Mouse (Mus musculus) embryonic facial prominence, embryonic 11.5 days (tissue): ENCODE results near the gene Gpr157. TPM values are rescaled to one million over a fixed set of nuclear protein-coding genes. Genes with fewer than 3 reads are reported as not detected.

Source experiments
- ATAC-seq: fragments of 200-750 bp; cut with Nextera tagmentation; replicated peaks from 2 replicates; pipeline ENCODE4 v1.8.0; 2017; ENCODE audit warnings: low read depth; ENCODE audit not compliant: insufficient number of reproducible peaks, low FRiP score, low TSS enrichment
- DNase-seq: peaks from one replicate; pipeline ENCODE4 v3.0.0-alpha.2; 2015; ENCODE audit warnings: low spot score
- H3K27ac ChIP-seq: fragments of 300-500 bp; sonication (generic); replicated peaks from 2 replicates; pipeline ENCODE4 v1.5.1; 2014; ENCODE audit warnings: mild to moderate bottlenecking, low read depth, low read length, control low read depth
- H3K27me3 ChIP-seq: fragments of 300-500 bp; sonication (generic); 2 replicates; pipeline ENCODE4 v1.6.1; 2014; ENCODE audit warnings: mild to moderate bottlenecking, low read length, moderate library complexity, mixed read lengths; ENCODE audit not compliant: control insufficient read depth, insufficient read depth
- H3K36me3 ChIP-seq: fragments of 300-500 bp; sonication (generic); replicated peaks from 2 replicates; pipeline ENCODE4 v1.6.1; 2014; ENCODE audit warnings: low read depth, mild to moderate bottlenecking, low read length, moderate library complexity, mixed read lengths; ENCODE audit not compliant: control insufficient read depth, insufficient read depth
- H3K4me1 ChIP-seq: fragments of 300-500 bp; sonication (generic); 2 replicates; pipeline ENCODE4 v1.6.1; 2014; ENCODE audit warnings: low read length, mixed read lengths; ENCODE audit not compliant: control insufficient read depth, insufficient read depth
- H3K4me2 ChIP-seq: fragments of 300-500 bp; sonication (generic); 2 replicates; pipeline ENCODE4 v1.6.1; 2014; ENCODE audit warnings: low read depth, mild to moderate bottlenecking, control low read depth, low read length, moderate library complexity
- H3K4me3 ChIP-seq: fragments of 300-500 bp; sonication (generic); 2 replicates; pipeline ENCODE4 v1.5.1; 2014; ENCODE audit warnings: low read depth, low read length, control low read depth
- H3K9ac ChIP-seq: fragments of 300-500 bp; sonication (generic); replicated peaks from 2 replicates; pipeline ENCODE4 v1.6.1; 2014; ENCODE audit warnings: mild to moderate bottlenecking, control low read depth, low read length
- H3K9me3 ChIP-seq: fragments of 300-500 bp; sonication (generic); replicated peaks from 2 replicates; pipeline ENCODE4 v1.6.1; 2016; ENCODE audit warnings: mild to moderate bottlenecking, low read length, inconsistent platforms, mixed read lengths; ENCODE audit not compliant: control insufficient read depth
- WGBS: fragments of 180-500 bp; shearing (Covaris S2); extraction: QIAGEN DNeasy Blood & Tissue Kit; methylation state at CpG from one replicate; pipeline ENCODE4 v1.1.7; 2014; 5-methylcytosine and 5-hydroxymethylcytosine counted together
- polyA plus RNA-seq: library from polyadenylated mRNA; unstranded; fragments of >200 nt; fragmentation: Nextera tagmentation; extraction: Ambion mirVana; gene quantifications from 2 replicates; pipeline ENCODE4 v1.2.1, GENCODE M21; 2014

Gpr157 gene
- polyA plus RNA-seq, 1 experiment from 2014 or later, result 0.28 TPM

- no peak for DNase-seq
- no peaks in the 10 kb centered on the region for H3K9me3 ChIP-seq
- H3K4me1 ChIP-seq, result no peaks in the 10 kb centered on the region; the same call in 1 of the 2 replicates
- no peak overlapping the region for H3K27ac ChIP-seq
- H3K9ac ChIP-seq, result no peak overlapping the region
- no peak overlapping the region for H3K4me2 ChIP-seq
- no peaks in the 10 kb centered on the region for H3K36me3 ChIP-seq
- H3K27me3 ChIP-seq, result no peaks in the 10 kb centered on the region
- ATAC-seq, result no peak
- 65% methylated on average over 6 of the region's 6 CpGs for WGBS
- H3K4me3 ChIP-seq, result no peak overlapping the region
Measured at GRCm38 (mm10) chr4:150118163-150118562, 31.0 kb downstream of the Gpr157 start.

- DNase-seq (peak; percentile 51), ATAC-seq (no peak)
- H3K27me3 ChIP-seq, result no peaks in the 10 kb centered on the region
- no peaks in the 10 kb centered on the region for H3K36me3 ChIP-seq
- no peak within 1 kb of the TSS for H3K27ac ChIP-seq
- WGBS, result 10% methylated on average over 13 of the region's 15 CpGs
- 0 out of 2 replicates have a peak within 1 kb of the TSS, but pooled peaks have one; percentile 3 for H3K4me2 ChIP-seq
- H3K9ac ChIP-seq, result no peak within 1 kb of the TSS
- no peak within 1 kb of the TSS for H3K4me3 ChIP-seq
- no peaks in the 10 kb centered on the region for H3K9me3 ChIP-seq
- H3K4me1 ChIP-seq, result no peaks in the 10 kb centered on the region; the same call in 1 of the 2 replicates
Measured at GRCm38 (mm10) chr4:150119055-150119454, 31.9 kb downstream of the Gpr157 start, which contains the start of gene Slc2a5. Gene Slc2a5 (plus strand): TSS chr4:150119283.

GRCm38 (mm10) chr4:150119640-150120039 is 32.5 kb downstream of the Gpr157 start:
- Histone ChIP-seq H3K9ac (no peak overlapping the region), H3K4me1 (no peaks in the 10 kb centered on the region; the same call in 1 of the 2 replicates), H3K27ac (no peak overlapping the region), H3K27me3 (no peaks in the 10 kb centered on the region), H3K9me3 (no peaks in the 10 kb centered on the region), H3K4me3 (no peak overlapping the region), H3K4me2 (no peak overlapping the region), H3K36me3 (no peaks in the 10 kb centered on the region)
- ATAC-seq (no peak), DNase-seq (no peak)
- 67% methylated on average over 14 of the region's 14 CpGs for WGBS

GRCm38 (mm10) chr4:150120173-150120833 is 33.1 kb downstream of the Gpr157 start:
- WGBS, result 58% methylated on average over 15 of the region's 15 CpGs
- no peak overlapping the region for H3K27ac ChIP-seq
- H3K9me3 ChIP-seq, result no peaks in the 10 kb centered on the region
- no peak overlapping the region for H3K4me3 ChIP-seq
- DNase-seq (no peak), ATAC-seq (no peak)
- H3K4me2 ChIP-seq, result no peak overlapping the region
- no peaks in the 10 kb centered on the region; the same call in 1 of the 2 replicates for H3K4me1 ChIP-seq
- H3K9ac ChIP-seq, result no peak overlapping the region
- H3K36me3 ChIP-seq, result no peaks in the 10 kb centered on the region
- H3K27me3 ChIP-seq, result no peaks in the 10 kb centered on the region

GRCm38 (mm10) chr4:150121430-150121829 is 34.3 kb downstream of the Gpr157 start:
- no peak for DNase-seq
- Histone ChIP-seq H3K9me3 (no peaks in the 10 kb centered on the region), H3K36me3 (no peaks in the 10 kb centered on the region), H3K27me3 (no peaks in the 10 kb centered on the region), H3K4me1 (no peaks in the 10 kb centered on the region; the same call in 1 of the 2 replicates), H3K4me3 (no peak overlapping the region), H3K9ac (no peak overlapping the region), H3K27ac (no peak overlapping the region), H3K4me2 (no peak overlapping the region)
- 71% methylated on average over 8 of the region's 8 CpGs for WGBS
- ATAC-seq, result no peak

- Histone ChIP-seq H3K27me3 (no peaks in the 10 kb centered on the region), H3K4me3 (no peak overlapping the region), H3K27ac (no peak overlapping the region), H3K4me1 (no peaks in the 10 kb centered on the region; the same call in 1 of the 2 replicates), H3K4me2 (no peak overlapping the region), H3K9me3 (no peaks in the 10 kb centered on the region), H3K9ac (no peak overlapping the region), H3K36me3 (no peaks in the 10 kb centered on the region)
- DNase-seq (no peak), ATAC-seq (no peak)
- WGBS, result 72% methylated on average over 3 of the region's 3 CpGs
Measured at GRCm38 (mm10) chr4:150122476-150122875, 35.3 kb downstream of the Gpr157 start.

- Histone ChIP-seq H3K9ac (no peak overlapping the region), H3K4me1 (no peaks in the 10 kb centered on the region), H3K9me3 (no peaks in the 10 kb centered on the region), H3K36me3 (no peaks in the 10 kb centered on the region), H3K4me2 (no peak overlapping the region), H3K27me3 (no peaks in the 10 kb centered on the region), H3K27ac (no peak overlapping the region), H3K4me3 (no peak overlapping the region)
- 88% methylated on average over 5 of the region's 5 CpGs for WGBS
- ATAC-seq (no peak), DNase-seq (no peak)
Measured at GRCm38 (mm10) chr4:150126373-150126772, 39.2 kb downstream of the Gpr157 start.

- Histone ChIP-seq H3K9ac (no peak overlapping the region), H3K4me1 (no peaks in the 10 kb centered on the region), H3K4me3 (no peak overlapping the region), H3K36me3 (no peaks in the 10 kb centered on the region), H3K27ac (no peak overlapping the region), H3K27me3 (no peaks in the 10 kb centered on the region), H3K9me3 (no peaks in the 10 kb centered on the region), H3K4me2 (no peak overlapping the region)
- 89% methylated on average over 7 of the region's 7 CpGs for WGBS
- no peak for ATAC-seq
- no peak for DNase-seq
Measured at GRCm38 (mm10) chr4:150127894-150128293, 40.7 kb downstream of the Gpr157 start.
